Mouse (Mus musculus): ENCODE data around the gene Med31. TPM values are rescaled to one million over a fixed set of nuclear protein-coding genes. Genes with fewer than 3 reads are reported as not detected.
"Not testable (repeated sequence)": the region's sequence is repeated elsewhere in the genome, so short reads cannot be mapped to it uniquely, and the experiment has no call there.

Med31 gene
- polyA plus RNA-seq, 1 experiment from 2014 or later, result 37.4 TPM

GRCm38 (mm10) chr11:72190857-72191256 lies 24.5 kb downstream of the Med31 start:
- no peak for ATAC-seq (ENCODE audit: insufficient read depth, low FRiP score, low read depth)
- no peak overlapping the region for H3K9ac ChIP-seq
- WGBS, result 94% methylated on average over 1 of the region's 1 CpGs
- H3K4me2 ChIP-seq, result no peak overlapping the region
- no peaks in the 10 kb centered on the region for H3K9me3 ChIP-seq
- no peak overlapping the region for H3K4me3 ChIP-seq (replicated peaks)
- no peak overlapping the region for H3K27ac ChIP-seq
- H3K4me1 ChIP-seq, result no peaks in the 10 kb centered on the region
- H3K36me3 ChIP-seq, result peaks cover 6% of the 10 kb centered on the region; the same call in 1 of the 2 replicates
- no peaks in the 10 kb centered on the region for H3K27me3 ChIP-seq (replicated peaks)

GRCm38 (mm10) chr11:72184252-72184651 lies 31.1 kb downstream of the Med31 start:
- Histone ChIP-seq H3K27ac (no peak overlapping the region), H3K36me3 (peaks cover 14% of the 10 kb centered on the region), H3K4me2 (no peak overlapping the region), H3K9ac (no peak overlapping the region), H3K9me3 (no peaks in the 10 kb centered on the region), H3K27me3 (replicated peaks) (no peaks in the 10 kb centered on the region), H3K4me3 (replicated peaks) (no peak overlapping the region), H3K4me1 (no peaks in the 10 kb centered on the region)
- no peak for ATAC-seq (ENCODE audit: insufficient read depth, low FRiP score, low read depth)
- WGBS, result 60% methylated on average over 4 of the region's 4 CpGs

GRCm38 (mm10) chr11:72181136-72181535 lies 34.3 kb downstream of the Med31 start:
- H3K4me1 ChIP-seq, result no peaks in the 10 kb centered on the region
- peaks cover 18% of the 10 kb centered on the region for H3K36me3 ChIP-seq
- H3K27me3 ChIP-seq (replicated peaks), result no peaks in the 10 kb centered on the region
- 83% methylated on average over 4 of the region's 4 CpGs for WGBS
- H3K9me3 ChIP-seq, result no peaks in the 10 kb centered on the region
- H3K27ac ChIP-seq, result no peak overlapping the region
- no peak overlapping the region for H3K9ac ChIP-seq
- H3K4me2 ChIP-seq, result no peak overlapping the region
- H3K4me3 ChIP-seq (replicated peaks), result no peak overlapping the region
- no peak for ATAC-seq (ENCODE audit: insufficient read depth, low FRiP score, low read depth)

GRCm38 (mm10) chr11:72180556-72180955 lies 34.8 kb downstream of the Med31 start:
- peaks cover 23% of the 10 kb centered on the region for H3K36me3 ChIP-seq
- no peak overlapping the region for H3K4me3 ChIP-seq (replicated peaks)
- no peak for ATAC-seq (ENCODE audit: insufficient read depth, low FRiP score, low read depth)
- no peak overlapping the region for H3K4me2 ChIP-seq
- H3K27me3 ChIP-seq (replicated peaks), result no peaks in the 10 kb centered on the region
- H3K4me1 ChIP-seq, result no peaks in the 10 kb centered on the region
- WGBS, result 86% methylated on average over 5 of the region's 5 CpGs
- no peak overlapping the region for H3K9ac ChIP-seq
- H3K27ac ChIP-seq, result no peak overlapping the region
- H3K9me3 ChIP-seq, result no peaks in the 10 kb centered on the region

GRCm38 (mm10) chr11:72176553-72176952 lies 38.8 kb downstream of the Med31 start:
- peaks cover 36% of the 10 kb centered on the region for H3K36me3 ChIP-seq
- no peak overlapping the region for H3K4me2 ChIP-seq
- H3K27me3 ChIP-seq (replicated peaks), result no peaks in the 10 kb centered on the region
- H3K4me1 ChIP-seq, result no peaks in the 10 kb centered on the region
- WGBS, result 74% methylated on average over 3 of the region's 3 CpGs
- H3K9me3 ChIP-seq, result no peaks in the 10 kb centered on the region
- ATAC-seq (ENCODE audit: insufficient read depth, low FRiP score, low read depth), result no peak
- H3K27ac ChIP-seq, result no peak overlapping the region
- no peak overlapping the region for H3K4me3 ChIP-seq (replicated peaks)
- no peak overlapping the region for H3K9ac ChIP-seq

GRCm38 (mm10) chr11:72175966-72176365 lies 39.4 kb downstream of the Med31 start:
- H3K4me2 ChIP-seq, result no peak overlapping the region
- no peaks in the 10 kb centered on the region for H3K4me1 ChIP-seq
- no peaks in the 10 kb centered on the region for H3K27me3 ChIP-seq (replicated peaks)
- H3K36me3 ChIP-seq, result peaks cover 31% of the 10 kb centered on the region
- H3K4me3 ChIP-seq (replicated peaks), result no peak overlapping the region
- no peaks in the 10 kb centered on the region for H3K9me3 ChIP-seq
- H3K9ac ChIP-seq, result no peak overlapping the region
- 82% methylated on average over 5 of the region's 5 CpGs for WGBS
- ATAC-seq (ENCODE audit: insufficient read depth, low FRiP score, low read depth), result no peak
- H3K27ac ChIP-seq, result no peak overlapping the region

GRCm38 (mm10) chr11:72174721-72175120 lies 40.7 kb downstream of the Med31 start:
- no peak overlapping the region for H3K9ac ChIP-seq
- H3K36me3 ChIP-seq, result peaks cover 31% of the 10 kb centered on the region
- no peaks in the 10 kb centered on the region for H3K4me1 ChIP-seq
- H3K27me3 ChIP-seq (replicated peaks), result no peaks in the 10 kb centered on the region
- 93% methylated on average over 6 of the region's 6 CpGs for WGBS
- no peaks in the 10 kb centered on the region for H3K9me3 ChIP-seq
- H3K4me2 ChIP-seq, result no peak overlapping the region
- no peak for ATAC-seq (ENCODE audit: insufficient read depth, low FRiP score, low read depth)
- H3K4me3 ChIP-seq (replicated peaks), result no peak overlapping the region
- H3K27ac ChIP-seq, result no peak overlapping the region

- Histone ChIP-seq H3K36me3 (peaks cover 31% of the 10 kb centered on the region), H3K4me1 (no peaks in the 10 kb centered on the region), H3K4me3 (replicated peaks) (no peak overlapping the region), H3K27ac (no peak overlapping the region), H3K4me2 (no peak overlapping the region), H3K27me3 (replicated peaks) (no peaks in the 10 kb centered on the region), H3K9me3 (no peaks in the 10 kb centered on the region), H3K9ac (no peak overlapping the region)
- ATAC-seq (ENCODE audit: insufficient read depth, low FRiP score, low read depth), result no peak
- WGBS, result 86% methylated on average over 5 of the region's 5 CpGs
Observed at GRCm38 (mm10) chr11:72173506-72173905, 41.9 kb downstream of the Med31 start.

GRCm38 (mm10) chr11:72171906-72172305 lies 43.5 kb downstream of the Med31 start:
- peaks cover 22% of the 10 kb centered on the region; the same call in 1 of the 2 replicates for H3K36me3 ChIP-seq
- H3K27ac ChIP-seq; H3K4me2 ChIP-seq; H3K27me3 ChIP-seq (replicated peaks); H3K9ac ChIP-seq; H3K4me1 ChIP-seq; ATAC-seq (ENCODE audit: insufficient read depth, low FRiP score, low read depth); H3K9me3 ChIP-seq; H3K4me3 ChIP-seq (replicated peaks): not testable (repeated sequence)
- WGBS, result 74% methylated on average over 4 of the region's 4 CpGs

GRCm38 (mm10) chr11:72169871-72170270 lies 45.5 kb downstream of the Med31 start:
- Histone ChIP-seq H3K27ac (no peak overlapping the region), H3K27me3 (replicated peaks) (no peaks in the 10 kb centered on the region), H3K36me3 (peaks cover 14% of the 10 kb centered on the region; the same call in 1 of the 2 replicates), H3K4me2 (no peak overlapping the region), H3K4me1 (no peaks in the 10 kb centered on the region), H3K9ac (no peak overlapping the region), H3K9me3 (no peaks in the 10 kb centered on the region), H3K4me3 (replicated peaks) (no peak overlapping the region)
- ATAC-seq (ENCODE audit: insufficient read depth, low FRiP score, low read depth), result no peak
- WGBS, result 80% methylated on average over 4 of the region's 4 CpGs

- H3K4me1 ChIP-seq, result no peaks in the 10 kb centered on the region
- 86% methylated on average over 2 of the region's 2 CpGs for WGBS
- no peak for ATAC-seq (ENCODE audit: insufficient read depth, low FRiP score, low read depth)
- no peak overlapping the region for H3K9ac ChIP-seq
- no peak overlapping the region for H3K4me3 ChIP-seq (replicated peaks)
- H3K4me2 ChIP-seq, result no peak overlapping the region
- peaks cover 10% of the 10 kb centered on the region; the same call in 1 of the 2 replicates for H3K36me3 ChIP-seq
- no peaks in the 10 kb centered on the region for H3K27me3 ChIP-seq (replicated peaks)
- no peak overlapping the region for H3K27ac ChIP-seq
- H3K9me3 ChIP-seq, result no peaks in the 10 kb centered on the region
Observed at GRCm38 (mm10) chr11:72163198-72163597, 52.2 kb downstream of the Med31 start.
